Mouse (Mus musculus): ENCODE data around the gene Kif26b. TPM values are rescaled to one million over a fixed set of nuclear protein-coding genes. Genes with fewer than 3 reads are reported as not detected.

Gene Kif26b
- polyA plus RNA-seq, 1 experiment from 2014 or later, result 0.10 TPM

DNA sequence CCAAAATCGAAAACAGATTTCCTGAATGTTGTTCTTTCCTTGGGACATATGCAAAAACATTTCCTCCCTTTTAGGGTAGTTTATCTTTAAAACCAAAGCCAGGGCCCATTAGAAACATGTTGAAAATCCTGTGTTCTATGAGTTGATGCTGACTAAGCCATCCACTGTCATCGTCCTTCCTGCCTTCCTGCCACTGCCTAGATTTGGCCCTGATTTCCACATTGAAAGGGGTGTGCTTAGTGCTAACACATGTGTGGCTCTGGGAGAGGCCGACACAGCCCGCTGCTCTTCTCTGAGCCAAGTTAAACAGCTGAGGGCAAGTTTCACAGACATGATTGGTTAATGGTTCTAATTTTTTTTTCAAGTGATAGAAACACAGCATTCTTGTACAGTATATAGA, 407.5 kb downstream of the Kif26b start:
- no peaks in the 10 kb centered on the region for H3K36me3 ChIP-seq
- no peak overlapping the region for H3K27ac ChIP-seq
- no peak overlapping the region for H3K4me2 ChIP-seq
- no peak overlapping the region for H3K9ac ChIP-seq
- no peaks in the 10 kb centered on the region for H3K27me3 ChIP-seq
- WGBS (ENCODE audit: insufficient replicate concordance), result 53% methylated on average over 4 of the region's 4 CpGs
- DNase-seq, result no peak
- no peak for ATAC-seq (ENCODE audit: low read depth)
- H3K4me3 ChIP-seq (replicated peaks), result no peak overlapping the region
- no peaks in the 10 kb centered on the region for H3K9me3 ChIP-seq (replicated peaks)
- H3K4me1 ChIP-seq (replicated peaks), result no peaks in the 10 kb centered on the region

DNA sequence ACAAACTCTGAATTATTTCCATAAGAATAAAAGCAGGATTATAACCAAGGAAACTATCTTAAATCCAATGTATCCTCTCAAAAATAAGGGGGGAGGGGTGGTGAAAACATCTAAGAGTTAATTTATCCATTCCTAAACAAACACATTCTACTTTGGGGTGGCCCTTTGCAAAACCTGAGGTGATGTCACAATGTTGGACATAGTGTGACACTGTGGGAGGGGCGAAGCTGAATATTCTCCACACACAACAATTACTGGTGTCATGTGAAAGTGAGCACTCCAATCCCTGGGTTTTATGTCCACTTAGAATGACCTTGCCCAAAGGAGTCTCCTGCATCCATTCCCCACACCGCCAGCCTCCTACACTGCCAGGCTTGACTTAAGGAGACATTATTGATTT, 408.1 kb downstream of the Kif26b start:
- H3K4me2 ChIP-seq, result no peak overlapping the region
- no peak for ATAC-seq (ENCODE audit: low read depth)
- DNase-seq, result no peak
- no peaks in the 10 kb centered on the region for H3K27me3 ChIP-seq
- no peaks in the 10 kb centered on the region for H3K36me3 ChIP-seq
- no peak overlapping the region for H3K27ac ChIP-seq
- H3K4me3 ChIP-seq (replicated peaks), result no peak overlapping the region
- no peaks in the 10 kb centered on the region for H3K4me1 ChIP-seq (replicated peaks)
- no peaks in the 10 kb centered on the region for H3K9me3 ChIP-seq (replicated peaks)
- 64% methylated on average over 2 of the region's 2 CpGs for WGBS (ENCODE audit: insufficient replicate concordance)
- H3K9ac ChIP-seq, result no peak overlapping the region

DNA sequence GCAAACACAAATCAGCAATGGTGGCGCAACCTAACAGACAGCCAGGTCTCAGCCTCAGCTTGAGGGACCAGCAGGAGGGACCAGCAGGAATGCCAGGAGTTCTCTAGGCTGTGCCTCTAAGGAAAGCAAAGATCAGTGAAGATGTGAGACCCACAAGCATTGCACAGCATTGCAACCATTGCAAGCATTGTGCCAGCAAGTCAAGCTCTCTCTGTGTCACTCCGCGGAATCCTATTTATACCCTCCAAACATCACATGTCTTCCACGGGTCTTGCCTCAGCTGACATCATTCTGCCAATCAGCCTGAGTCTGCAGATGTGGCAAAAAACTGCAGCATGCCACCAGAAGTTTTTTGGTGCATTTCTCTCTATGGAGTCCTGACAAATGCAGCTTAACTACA, 411.4 kb downstream of the Kif26b start:
- no peaks in the 10 kb centered on the region for H3K4me1 ChIP-seq (replicated peaks)
- H3K27ac ChIP-seq, result no peak overlapping the region
- no peak overlapping the region for H3K4me3 ChIP-seq (replicated peaks)
- no peak for ATAC-seq (ENCODE audit: low read depth)
- WGBS (ENCODE audit: insufficient replicate concordance), result 63% methylated on average over 4 of the region's 4 CpGs
- no peak for DNase-seq
- no peaks in the 10 kb centered on the region for H3K9me3 ChIP-seq (replicated peaks)
- H3K9ac ChIP-seq, result no peak overlapping the region
- H3K4me2 ChIP-seq, result no peak overlapping the region
- H3K36me3 ChIP-seq, result no peaks in the 10 kb centered on the region
- no peaks in the 10 kb centered on the region for H3K27me3 ChIP-seq

DNA sequence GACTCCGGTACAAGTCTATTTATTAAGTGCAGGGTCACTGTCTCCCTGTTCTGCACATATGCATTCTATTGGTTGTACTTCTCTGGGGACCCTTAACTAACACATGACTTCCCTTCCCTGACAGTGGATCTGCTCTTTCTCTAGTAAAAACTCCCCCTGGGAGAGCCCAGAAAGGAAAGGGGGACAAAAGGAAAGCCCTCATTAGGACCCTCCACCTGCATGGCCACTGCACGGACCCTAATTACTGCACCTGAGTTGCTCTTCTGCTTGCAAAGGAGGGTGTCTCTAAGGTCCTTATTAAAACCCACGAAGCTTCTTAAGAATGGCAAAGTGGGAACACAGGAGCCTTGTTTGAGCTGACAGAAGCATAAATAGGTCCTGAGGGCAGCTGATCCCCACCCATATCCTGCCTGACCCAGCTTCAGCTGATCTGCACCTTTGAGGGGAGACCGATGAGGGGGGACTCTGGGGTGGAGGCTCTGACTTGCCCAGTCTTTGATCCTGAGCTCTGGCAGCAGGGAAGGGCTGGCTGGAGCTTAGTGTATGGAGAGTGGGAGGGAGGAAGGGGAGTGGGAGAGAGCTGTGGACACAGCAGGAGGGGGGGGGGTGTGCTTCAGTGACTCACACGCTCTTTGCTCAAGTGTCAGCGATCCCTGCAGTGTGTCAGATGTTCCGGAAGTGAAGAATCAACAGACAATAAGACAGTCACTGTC, 413.5 kb downstream of the Kif26b start:
- WGBS (ENCODE audit: insufficient replicate concordance), result 50% methylated on average over 7 of the region's 7 CpGs
- Histone ChIP-seq H3K4me3 (replicated peaks) (no peak overlapping the region), H3K27me3 (no peaks in the 10 kb centered on the region), H3K9me3 (replicated peaks) (no peaks in the 10 kb centered on the region), H3K36me3 (no peaks in the 10 kb centered on the region), H3K4me1 (replicated peaks) (no peaks in the 10 kb centered on the region), H3K9ac (no peak overlapping the region), H3K4me2 (no peak overlapping the region), H3K27ac (no peak overlapping the region)
- no peak for DNase-seq
- ATAC-seq (ENCODE audit: low read depth), result no peak

DNA sequence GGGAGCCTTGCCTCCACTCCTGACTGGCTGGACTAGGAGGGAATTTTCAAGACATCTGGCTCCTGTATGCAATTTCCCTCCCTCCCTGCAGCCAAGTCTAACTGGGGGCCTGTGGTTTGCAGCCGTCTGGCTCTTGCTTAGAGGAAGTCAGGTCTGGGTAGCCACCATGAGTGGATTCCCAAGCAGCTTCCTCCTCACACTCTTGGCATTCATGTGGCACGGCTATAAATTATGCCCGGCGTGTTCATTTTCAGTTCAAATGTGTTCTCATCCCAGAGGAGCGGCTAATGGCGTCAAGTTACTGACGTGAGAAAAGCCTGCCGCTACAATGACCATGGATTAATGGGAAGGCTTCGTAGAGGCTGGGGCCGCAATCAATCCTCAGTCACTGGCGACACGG, 424.0 kb downstream of the Kif26b start:
- Histone ChIP-seq H3K27ac (no peak overlapping the region), H3K9me3 (replicated peaks) (no peaks in the 10 kb centered on the region), H3K27me3 (no peaks in the 10 kb centered on the region), H3K36me3 (no peaks in the 10 kb centered on the region), H3K4me1 (replicated peaks) (no peaks in the 10 kb centered on the region), H3K4me2 (no peak overlapping the region), H3K9ac (no peak overlapping the region), H3K4me3 (replicated peaks) (no peak overlapping the region)
- no peak for DNase-seq
- ATAC-seq (ENCODE audit: low read depth), result no peak
- WGBS (ENCODE audit: insufficient replicate concordance), result 65% methylated on average over 12 of the region's 12 CpGs

DNA sequence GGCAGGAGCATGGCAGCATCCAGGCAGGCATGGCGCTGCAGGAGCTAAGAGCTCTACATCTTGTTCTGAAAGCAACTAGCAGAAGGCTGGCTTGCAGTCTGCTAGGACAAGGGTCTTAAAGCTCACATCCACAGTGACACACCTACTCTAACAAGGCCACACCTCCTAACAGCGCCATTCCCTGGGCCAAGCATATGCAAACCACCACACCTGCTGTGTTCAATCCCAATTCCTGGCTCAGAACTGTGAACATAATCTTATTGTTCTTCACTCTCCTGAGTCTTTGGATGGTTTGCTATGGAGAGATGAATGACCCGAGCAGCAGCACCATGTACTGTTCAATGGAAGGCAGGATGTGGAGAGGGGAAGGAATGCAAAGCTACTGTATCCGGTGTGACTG, 429.7 kb downstream of the Kif26b start:
- Histone ChIP-seq H3K36me3 (no peaks in the 10 kb centered on the region), H3K4me1 (replicated peaks) (no peaks in the 10 kb centered on the region), H3K27ac (no peak overlapping the region), H3K27me3 (no peaks in the 10 kb centered on the region), H3K9me3 (replicated peaks) (no peaks in the 10 kb centered on the region), H3K9ac (no peak overlapping the region), H3K4me3 (replicated peaks) (no peak overlapping the region), H3K4me2 (no peak overlapping the region)
- DNase-seq (no peak), ATAC-seq (ENCODE audit: low read depth) (no peak)
- 70% methylated on average over 4 of the region's 4 CpGs for WGBS (ENCODE audit: insufficient replicate concordance)

DNA sequence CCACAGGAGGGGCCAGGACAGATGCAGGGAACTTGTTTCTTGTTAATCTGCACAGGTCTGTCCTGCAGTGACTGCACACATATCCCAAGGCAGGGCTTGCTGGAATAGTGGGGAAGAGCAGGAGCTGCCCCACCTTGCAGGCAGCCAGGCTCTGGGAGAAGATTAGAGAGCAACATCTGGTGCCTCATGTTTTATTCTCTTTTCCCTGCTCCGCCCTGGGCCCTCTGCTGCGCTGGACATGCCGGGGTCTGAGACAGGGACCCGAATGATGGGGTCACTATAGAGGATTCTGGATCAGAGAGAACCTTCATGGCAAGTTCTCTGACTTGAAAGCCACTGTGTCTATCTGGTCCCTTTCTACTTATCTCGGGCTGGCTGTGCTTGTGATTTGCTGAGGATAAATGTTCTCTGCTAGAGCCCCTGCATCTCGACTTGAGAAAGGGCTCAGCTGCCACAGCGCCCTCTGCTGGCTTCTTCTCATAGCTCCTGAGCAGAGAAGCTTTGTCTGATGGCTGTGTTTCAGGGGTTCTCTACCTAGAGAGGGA, 431.2 kb downstream of the Kif26b start:
- Histone ChIP-seq H3K27me3 (no peaks in the 10 kb centered on the region), H3K9me3 (replicated peaks) (no peaks in the 10 kb centered on the region), H3K36me3 (no peaks in the 10 kb centered on the region), H3K4me3 (replicated peaks) (no peak overlapping the region), H3K4me2 (no peak overlapping the region), H3K27ac (no peak overlapping the region), H3K9ac (no peak overlapping the region), H3K4me1 (replicated peaks) (no peaks in the 10 kb centered on the region)
- DNase-seq (peak; percentile 17), ATAC-seq (ENCODE audit: low read depth) (no peak)
- WGBS (ENCODE audit: insufficient replicate concordance), result 45% methylated on average over 7 of the region's 7 CpGs

DNA sequence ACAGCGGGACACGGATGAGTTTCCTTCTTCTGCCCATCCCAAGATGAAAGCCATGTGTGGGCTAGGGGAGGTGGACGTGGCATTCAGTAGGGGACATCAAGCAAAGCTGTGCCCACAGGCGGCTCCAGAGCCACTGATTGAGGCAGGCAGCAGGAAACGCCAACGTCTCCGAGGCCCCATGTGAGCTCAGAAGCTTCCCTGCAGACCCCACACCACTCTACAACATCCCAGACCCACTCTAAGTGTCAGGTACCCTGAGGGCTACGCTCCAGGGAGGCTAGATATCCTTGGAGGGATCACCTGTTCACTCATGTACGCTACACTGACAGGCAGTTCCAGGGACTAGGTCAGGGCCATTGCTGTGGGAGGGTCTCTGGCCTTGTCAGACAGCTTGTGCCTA, 432.7 kb downstream of the Kif26b start:
- Histone ChIP-seq H3K4me3 (replicated peaks) (no peak overlapping the region), H3K27me3 (no peaks in the 10 kb centered on the region), H3K9ac (no peak overlapping the region), H3K36me3 (no peaks in the 10 kb centered on the region), H3K27ac (no peak overlapping the region), H3K4me1 (replicated peaks) (no peaks in the 10 kb centered on the region), H3K9me3 (replicated peaks) (no peaks in the 10 kb centered on the region), H3K4me2 (no peak overlapping the region)
- WGBS (ENCODE audit: insufficient replicate concordance), result 66% methylated on average over 9 of the region's 9 CpGs
- ATAC-seq (ENCODE audit: low read depth) (no peak), DNase-seq (no peak)

DNA sequence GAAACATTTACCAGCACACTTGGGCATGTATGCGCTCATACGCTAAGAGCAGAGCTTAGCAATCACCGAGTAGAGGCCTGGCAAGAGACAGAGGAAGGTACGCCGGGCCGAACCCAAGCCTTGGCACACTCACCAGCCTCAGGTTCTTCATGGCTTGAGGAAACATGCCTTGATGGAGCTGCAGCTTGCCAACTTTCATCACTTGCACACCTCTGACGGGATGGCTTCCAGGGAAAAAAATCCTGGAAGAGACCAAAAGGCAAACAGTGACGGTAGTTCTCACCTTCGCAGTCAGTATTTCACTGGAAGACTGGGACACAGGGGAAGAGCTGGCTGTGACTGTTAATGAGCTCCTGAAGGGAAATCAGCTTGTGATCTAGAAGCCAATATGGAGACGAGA, 443.1 kb downstream of the Kif26b start:
- H3K27ac ChIP-seq, result no peak overlapping the region
- no peak overlapping the region for H3K4me2 ChIP-seq
- no peaks in the 10 kb centered on the region for H3K36me3 ChIP-seq
- ATAC-seq (ENCODE audit: low read depth), result no peak
- no peaks in the 10 kb centered on the region for H3K9me3 ChIP-seq (replicated peaks)
- 80% methylated on average over 10 of the region's 10 CpGs for WGBS (ENCODE audit: insufficient replicate concordance)
- H3K27me3 ChIP-seq, result no peaks in the 10 kb centered on the region
- H3K9ac ChIP-seq, result no peak overlapping the region
- H3K4me3 ChIP-seq (replicated peaks), result no peak overlapping the region
- no peak for DNase-seq
- no peaks in the 10 kb centered on the region for H3K4me1 ChIP-seq (replicated peaks)

DNA sequence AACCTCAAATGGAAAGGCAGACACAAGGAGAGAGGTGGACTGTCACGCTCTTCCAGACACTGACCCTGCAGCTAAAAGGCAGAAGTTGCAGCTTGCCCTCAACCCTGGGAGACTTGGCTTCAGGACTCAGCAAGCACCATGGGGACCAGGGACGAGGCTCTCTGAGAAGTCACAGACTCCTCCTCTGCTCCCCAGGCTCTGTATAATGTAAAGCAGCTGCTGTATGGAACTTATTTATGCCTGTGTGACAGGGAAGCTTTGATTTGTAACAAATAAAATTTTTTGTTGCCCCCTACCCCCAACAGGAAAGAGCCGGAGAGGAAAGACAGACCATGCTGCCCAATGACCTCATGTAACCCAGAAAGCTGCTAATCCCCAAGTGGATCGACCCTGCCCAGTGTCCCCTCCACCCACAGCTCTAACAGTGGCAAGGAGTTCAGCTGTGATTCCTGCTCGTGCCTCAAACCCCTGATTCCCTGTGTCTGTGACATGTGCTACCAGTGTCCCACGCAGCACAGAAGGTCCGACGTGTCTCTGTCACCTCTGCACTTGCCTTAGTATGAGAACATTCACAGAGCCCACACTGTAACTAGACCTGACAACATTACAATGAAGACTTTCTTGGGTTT, 449.8 kb downstream of the Kif26b start:
- Histone ChIP-seq H3K36me3 (no peaks in the 10 kb centered on the region), H3K27me3 (no peaks in the 10 kb centered on the region), H3K4me3 (replicated peaks) (no peak overlapping the region), H3K27ac (no peak overlapping the region), H3K4me2 (no peak overlapping the region), H3K4me1 (replicated peaks) (no peaks in the 10 kb centered on the region), H3K9ac (no peak overlapping the region), H3K9me3 (replicated peaks) (no peaks in the 10 kb centered on the region)
- DNase-seq, result no peak
- no peak for ATAC-seq (ENCODE audit: low read depth)
- WGBS (ENCODE audit: insufficient replicate concordance), result 52% methylated on average over 8 of the region's 8 CpGs

DNA sequence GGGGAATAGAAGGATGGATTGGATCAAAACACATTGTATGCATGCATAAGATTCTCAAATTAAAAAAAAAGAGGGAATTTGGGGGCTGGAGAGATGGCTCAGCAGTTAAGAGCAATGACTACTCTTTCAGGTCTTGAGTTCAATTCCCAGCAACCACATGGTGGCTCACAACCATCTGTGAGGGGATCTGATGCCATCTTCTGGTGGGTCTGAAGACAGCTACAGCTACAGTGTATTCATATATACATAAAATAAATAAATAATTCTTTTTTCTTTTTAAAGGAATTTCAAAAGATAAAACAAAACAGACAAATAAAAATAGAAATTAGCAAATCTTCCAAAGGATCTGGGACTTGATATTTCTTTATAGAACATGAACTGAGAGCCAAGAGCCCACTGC, 451.3 kb downstream of the Kif26b start:
- no peak for DNase-seq
- Histone ChIP-seq H3K4me2 (no peak overlapping the region), H3K4me3 (replicated peaks) (no peak overlapping the region), H3K4me1 (replicated peaks) (no peaks in the 10 kb centered on the region), H3K36me3 (no peaks in the 10 kb centered on the region), H3K27ac (no peak overlapping the region), H3K27me3 (no peaks in the 10 kb centered on the region), H3K9ac (no peak overlapping the region), H3K9me3 (replicated peaks) (no peaks in the 10 kb centered on the region)
- ATAC-seq (ENCODE audit: low read depth), result no peak

DNA sequence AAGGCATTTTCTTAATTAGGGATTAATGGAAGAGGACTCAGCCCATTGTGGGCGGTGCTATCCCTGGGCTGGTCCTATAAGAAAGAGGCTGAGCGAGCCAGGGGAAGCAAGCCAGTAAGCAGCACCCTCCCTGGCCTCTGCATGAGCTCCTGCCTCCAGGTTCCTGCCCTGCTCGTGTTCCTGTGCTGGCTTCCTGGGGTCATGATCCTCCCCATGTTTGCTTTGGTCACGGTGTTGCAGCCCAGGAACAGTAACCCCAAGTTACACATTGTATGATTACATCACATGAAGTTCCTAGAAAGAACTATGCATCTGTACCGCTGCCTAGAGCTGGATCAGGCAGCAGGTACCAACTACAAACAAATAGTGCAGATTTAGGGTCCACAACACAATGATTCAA, 452.7 kb downstream of the Kif26b start:
- WGBS (ENCODE audit: insufficient replicate concordance), result 57% methylated on average over 5 of the region's 5 CpGs
- Histone ChIP-seq H3K27me3 (no peaks in the 10 kb centered on the region), H3K36me3 (no peaks in the 10 kb centered on the region), H3K4me2 (no peak overlapping the region), H3K4me3 (replicated peaks) (no peak overlapping the region), H3K27ac (no peak overlapping the region), H3K4me1 (replicated peaks) (no peaks in the 10 kb centered on the region), H3K9me3 (replicated peaks) (no peaks in the 10 kb centered on the region), H3K9ac (no peak overlapping the region)
- DNase-seq (no peak), ATAC-seq (ENCODE audit: low read depth) (no peak)

All from liver, embryonic 13.5 days (tissue).